Mouse (Mus musculus): ENCODE measurements around the gene 1700001K19Rik.
"Not testable (repeated sequence)": the region's sequence is repeated elsewhere in the genome, so short reads cannot be mapped to it uniquely, and the experiment has no call there.

DNA sequence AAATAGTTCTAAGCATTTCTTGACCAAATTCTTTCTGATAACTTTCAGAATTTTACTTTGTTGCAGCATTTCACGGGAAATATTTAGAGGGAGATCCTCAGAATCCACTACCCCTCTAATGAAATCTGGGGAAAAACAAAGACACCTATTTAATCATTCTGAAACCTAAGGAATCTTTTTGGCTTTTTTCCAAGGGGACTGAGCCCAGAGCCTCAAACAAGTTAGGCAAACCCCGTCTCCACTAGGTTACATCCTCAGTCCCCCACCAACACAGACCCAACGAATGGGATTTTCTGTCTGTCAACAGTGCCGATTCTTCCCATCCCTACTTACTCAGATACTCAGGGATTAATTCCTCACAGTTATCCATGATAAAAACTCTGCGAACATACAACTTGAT, 11.0 kb upstream of the 1700001K19Rik start:
- TF ChIP-seq CTCF (IDR thresholded peaks at IDR 0.05; ENCODE audit: borderline replicate concordance, extremely low read depth, insufficient read depth, insufficient read length); POLR2A (IDR thresholded peaks at IDR 0.05; ENCODE audit: borderline replicate concordance, extremely low read depth, insufficient read depth, insufficient read length, poor library complexity, severe bottlenecking): not testable (repeated sequence)

Data from brain, embryonic 14.5 days (tissue).